Mouse (Mus musculus): ENCODE results near the gene Tomm20.

DNA sequence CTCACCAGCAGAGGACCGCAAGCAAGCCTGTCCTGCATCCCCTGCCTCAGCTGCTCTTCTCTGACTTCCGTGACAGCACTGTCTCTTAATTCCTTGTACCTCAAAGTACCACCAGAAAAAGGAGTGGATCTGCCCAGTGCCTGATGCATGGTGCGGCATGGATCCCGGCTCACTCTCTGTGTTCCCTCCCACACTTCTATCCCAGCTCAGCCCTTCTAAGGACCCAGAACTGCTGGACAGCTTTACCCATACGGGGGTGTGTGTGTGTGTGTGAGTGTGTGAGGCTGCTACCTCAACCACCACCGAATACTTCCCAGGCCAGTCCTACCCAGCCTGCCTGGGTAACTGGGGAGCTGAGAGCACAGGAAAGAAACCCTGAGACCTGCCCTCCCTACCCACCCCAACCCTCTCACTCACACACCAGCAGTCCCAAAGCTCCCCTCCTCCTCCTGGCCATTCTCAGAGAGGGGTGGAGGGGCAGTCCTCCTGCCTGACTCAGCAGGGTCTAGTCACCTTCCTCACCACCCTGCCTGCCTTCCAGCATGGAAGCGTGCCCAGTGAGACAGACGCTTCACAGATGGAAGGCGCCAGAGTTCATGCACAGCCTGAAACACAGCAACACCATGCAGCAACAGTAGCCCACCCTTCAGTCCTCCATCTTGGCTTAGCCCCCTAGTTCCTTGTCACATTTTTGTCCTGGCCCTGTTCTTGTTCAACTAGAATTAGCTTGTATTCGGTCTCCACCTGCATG lies 16.7 kb downstream of the Tomm20 start:
- TF ChIP-seq POLR2A (IDR thresholded peaks at IDR 0.05; ENCODE audit: borderline replicate concordance, low read depth, low read length) (no peak), CTCF (IDR thresholded peaks at IDR 0.05; ENCODE audit: low read depth, low read length) (no peak)
